8 mouse cellular contexts compared by ENCODE assay signal in the genomic region with DNA sequence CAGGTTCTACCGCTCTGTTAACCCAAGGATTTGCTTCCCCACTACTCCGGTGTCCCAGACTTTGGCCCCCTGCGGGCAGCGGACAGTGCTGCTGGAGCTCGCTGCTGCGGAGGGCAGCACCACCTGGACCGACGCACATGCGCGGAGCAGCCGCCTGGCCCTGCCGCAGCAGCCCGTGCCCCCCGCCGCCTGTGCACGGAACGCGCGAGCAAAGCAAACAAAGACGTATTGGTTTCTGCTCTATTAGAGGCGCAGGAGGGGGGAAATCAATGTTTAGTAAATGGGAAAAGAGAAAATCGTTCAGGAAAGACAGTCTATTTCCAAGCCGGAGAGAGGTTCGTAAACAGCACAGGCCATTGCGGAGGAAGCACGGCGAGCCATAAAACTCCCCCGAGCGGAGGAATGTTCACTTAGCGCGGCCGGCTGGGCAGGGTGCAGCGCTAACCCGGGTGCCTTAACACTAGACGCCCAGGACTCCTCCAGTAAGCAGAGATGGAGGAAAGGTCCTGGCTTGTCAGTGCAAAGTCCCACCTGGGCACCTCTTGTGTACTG. TPM values are rescaled to one million over a fixed set of nuclear protein-coding genes. Genes with fewer than 3 reads are reported as not detected.
DNase-seq lines count a peak whose midpoint lies in the region; ATAC-seq and TF ChIP-seq lines count a peak whose summit lies in the region.

No protein-coding gene starts in this region.

- H3K4me1 ChIP-seq in embryonic fibroblast, embryonic 13.5 days (ENCODE audit: control insufficient read depth, insufficient read depth, low read length) = no peaks in the 10 kb centered on the region
- H3K4me1 ChIP-seq in neural tube, embryonic 14.5 days (ENCODE audit: control insufficient read depth, insufficient read depth, low read length) = peaks cover 15% of the 10 kb centered on the region

- TF ChIP-seq POLR2A in embryonic fibroblast, embryonic 13.5 days (IDR thresholded peaks at IDR 0.05; ENCODE audit: low read depth, low read length) = no peak

- no peak for TF ChIP-seq CTCF in gastrocnemius, adult 2 months (IDR thresholded peaks at IDR 0.05)
- no peak for TF ChIP-seq CTCF in embryonic fibroblast, embryonic 13.5 days (IDR thresholded peaks at IDR 0.05; ENCODE audit: borderline replicate concordance, insufficient read depth, low read length)

- WGBS in neural tube, embryonic 14.5 days = 0% methylated on average over 35 of the region's 35 CpGs

- peak overlapping the region; percentile 66 for H3K4me3 ChIP-seq in gastrocnemius, adult 2 months
- H3K4me3 ChIP-seq in embryonic fibroblast, embryonic 13.5 days (ENCODE audit: insufficient read depth, low read length) = peak overlapping the region; percentile 14
- H3K4me3 ChIP-seq in neural tube, embryonic 14.5 days (ENCODE audit: low read depth, low read length) = peak overlapping the region; percentile 22

- no peaks in the 10 kb centered on the region for H3K9me3 ChIP-seq in neural tube, embryonic 14.5 days (ENCODE audit: control insufficient read depth, low read length)

- H3K4me2 ChIP-seq in neural tube, embryonic 14.5 days (ENCODE audit: low read depth, low read length) = peak overlapping the region; percentile 51

- H3K27me3 ChIP-seq in neural tube, embryonic 14.5 days (ENCODE audit: control insufficient read depth, insufficient read depth, low read length) = 0 out of 2 replicates have a peak, but pooled peaks cover 2% of the 10 kb centered on the region

- intact Hi-C loops in gastrocnemius, adult 2 months (cut with DNase I) = no loop called here
- intact Hi-C loops in gastrocnemius, postnatal 14 days (cut with DNase I; ENCODE audit: low total_unique reads) = no loop called here

- peak; percentile 68 for ATAC-seq in neural tube, embryonic 14.5 days (ENCODE audit: low read depth)

- no peak for DNase-seq in gastrocnemius, adult 2 months
- DNase-seq in gastrocnemius, postnatal 14 days = no peak
- peak; percentile 46 for DNase-seq in ZHBTc4 (ENCODE audit: low read depth, low spot score)
- DNase-seq in kidney, postnatal 36 days = peak; percentile 7 to 44
- DNase-seq in urinary bladder, postnatal 36 days (ENCODE audit: low spot score in 2 of 2) = no peak
- no peak for DNase-seq in B cell, adult 2 months

- H3K36me3 ChIP-seq in neural tube, embryonic 14.5 days (ENCODE audit: control insufficient read depth, insufficient read depth, low read length) = no peaks in the 10 kb centered on the region

- no peak overlapping the region for H3K27ac ChIP-seq in gastrocnemius, adult 2 months
- H3K27ac ChIP-seq in embryonic fibroblast, embryonic 13.5 days (ENCODE audit: insufficient read depth, low read length) = no peak overlapping the region
- H3K27ac ChIP-seq in neural tube, embryonic 14.5 days (ENCODE audit: low read depth, low read length) = peak overlapping the region; percentile 79

- peak overlapping the region; percentile 39 for H3K9ac ChIP-seq in neural tube, embryonic 14.5 days (replicated peaks; ENCODE audit: low read depth, low read length)

RNA-seq across cellular contexts. Expression of gene Cacna2d2, which starts 21.4 kb away (rescaled TPM):
- under 1 TPM; 0.28 to 0.73 TPM for total RNA-seq in gastrocnemius, adult 2 months (2021)
- 1 to 10 TPM in 1 of 2 experiments, under 1 TPM in 1; 0.78 to 1.0 TPM for total RNA-seq in gastrocnemius, postnatal 14 days (2021)
- not detected in 2 replicates for polyA plus RNA-seq in embryonic fibroblast, embryonic 13.5 days (2011; ENCODE audit: insufficient read length, low read depth, missing spikeins)
- 7.1 and 10.6 TPM in 2 replicates for polyA plus RNA-seq in neural tube, embryonic 14.5 days (2014; fragmentation: Nextera tagmentation; extraction: Ambion mirVana)

RNA-seq across cellular contexts. Expression of gene 6430571L13Rik, which starts 37.6 kb away (rescaled TPM):
- 10 to 100 TPM; 37.9 to 49.6 TPM for total RNA-seq in gastrocnemius, adult 2 months (2021)
- 10 to 100 TPM; 41.9 to 49.8 TPM for total RNA-seq in gastrocnemius, postnatal 14 days (2021)
- not detected in 2 replicates for polyA plus RNA-seq in embryonic fibroblast, embryonic 13.5 days (2011; ENCODE audit: insufficient read length, low read depth, missing spikeins)
- polyA plus RNA-seq in neural tube, embryonic 14.5 days (2014; fragmentation: Nextera tagmentation; extraction: Ambion mirVana) = 4.3 and 7.3 TPM in 2 replicates

RNA-seq across cellular contexts. Expression of gene Hemk1, which starts 39.9 kb away (rescaled TPM):
- 10 to 100 TPM; 11.6 to 14.4 TPM for total RNA-seq in gastrocnemius, adult 2 months (2021)
- total RNA-seq in gastrocnemius, postnatal 14 days (2021) = 10 to 100 TPM; 12.0 to 13.2 TPM
- polyA plus RNA-seq in embryonic fibroblast, embryonic 13.5 days (2011; ENCODE audit: insufficient read length, low read depth, missing spikeins) = 10.4 and 14.0 TPM in 2 replicates
- 15.8 and 20.1 TPM in 2 replicates for polyA plus RNA-seq in neural tube, embryonic 14.5 days (2014; fragmentation: Nextera tagmentation; extraction: Ambion mirVana)

Comparison
In these comparisons a context has a peak if more than half of its experiments do, and no peak if none do; other contexts are left out.
1. DNase-seq: peak in ZHBTc4 (single experiment) and kidney, postnatal 36 days (2 of 2); none in gastrocnemius, adult 2 months (single experiment), gastrocnemius, postnatal 14 days (single experiment), urinary bladder, postnatal 36 days (0 of 2) and B cell, adult 2 months (0 of 2).
2. H3K4me3 ChIP-seq: peak in every context shown above with its lines; median percentile 66 in gastrocnemius, adult 2 months; 22 in neural tube, embryonic 14.5 days; 14 in embryonic fibroblast, embryonic 13.5 days.